Mouse (Mus musculus) lung, postnatal 0 days (tissue): ENCODE measurements around the gene Smg9.

Experiments
- CTCF ChIP-seq: IDR thresholded peaks from 2 replicates; pipeline ENCODE4 v1.5.1; 2016; ENCODE audit warnings: antibody characterized with exemption, mild to moderate bottlenecking
- EP300 ChIP-seq: IDR thresholded peaks from 2 replicates; pipeline ENCODE4 v1.6.1; 2016; ENCODE audit warnings: antibody characterized with exemption, mild to moderate bottlenecking, control low read depth

- TF ChIP-seq CTCF (no peak), EP300 (no peak)
Observed at GRCm38 (mm10) chr7:24391077-24391476, 8.3 kb upstream of the Smg9 start.
